Mouse (Mus musculus) forebrain, postnatal 0 days (tissue): ENCODE measurements around the gene Grik3. TPM values are rescaled to one million over a fixed set of nuclear protein-coding genes. Genes with fewer than 3 reads are reported as not detected.

Source experiments
- ATAC-seq: fragments of 200-750 bp; cut with Nextera tagmentation; 2 replicates; pipeline ENCODE4 v1.8.0; 2017; ENCODE audit warnings: mild to moderate bottlenecking, moderate library complexity
- DNase-seq: peaks from one replicate; pipeline ENCODE4 v3.0.0-alpha.2; 2015
- H3K27ac ChIP-seq: fragments of 300-500 bp; sonication (generic); 2 replicates; pipeline ENCODE4 v1.5.1; 2014; ENCODE audit warnings: low read depth, mild to moderate bottlenecking, antibody characterized with exemption, low read length, moderate library complexity, mixed read lengths
- H3K27me3 ChIP-seq: fragments of 300-500 bp; sonication (generic); 2 replicates; pipeline ENCODE4 v1.6.1; 2014; ENCODE audit warnings: mild to moderate bottlenecking, low read length, mixed read lengths; ENCODE audit not compliant: insufficient read depth
- H3K36me3 ChIP-seq: fragments of 300-500 bp; sonication (generic); 2 replicates; pipeline ENCODE4 v1.6.1; 2014; ENCODE audit warnings: mild to moderate bottlenecking, moderate library complexity; ENCODE audit not compliant: insufficient read depth
- H3K4me1 ChIP-seq: fragments of 300-500 bp; sonication (generic); 2 replicates; pipeline ENCODE4 v1.6.1; 2014; ENCODE audit warnings: antibody characterized with exemption; ENCODE audit not compliant: insufficient read depth
- H3K4me2 ChIP-seq: fragments of 300-500 bp; sonication (generic); 2 replicates; pipeline ENCODE4 v1.6.1; 2014; ENCODE audit warnings: low read depth, mild to moderate bottlenecking, moderate library complexity
- H3K4me3 ChIP-seq: fragments of 300-500 bp; sonication (generic); 2 replicates; pipeline ENCODE4 v1.5.1; 2014; ENCODE audit warnings: low read depth, low read length, mixed read lengths
- H3K9ac ChIP-seq: fragments of 300-500 bp; sonication (generic); 2 replicates; pipeline ENCODE4 v1.6.1; 2014; ENCODE audit warnings: mild to moderate bottlenecking
- H3K9me3 ChIP-seq: fragments of 300-500 bp; sonication (generic); 2 replicates; pipeline ENCODE4 v1.6.1; 2016; ENCODE audit warnings: low read length
- CTCF ChIP-seq: sonication (generic); IDR thresholded peaks from 2 replicates; pipeline ENCODE4 v1.5.1; 2016; ENCODE audit warnings: antibody characterized with exemption, control low read depth, low read depth
- WGBS: fragments of 180-500 bp; shearing (Covaris S2); extraction: QIAGEN DNeasy Blood & Tissue Kit; methylation state at CpG from one replicate; pipeline ENCODE4 v1.1.7; 2014; 5-methylcytosine and 5-hydroxymethylcytosine counted together
- polyA plus RNA-seq: library from polyadenylated mRNA; unstranded; fragments of >200 nt; fragmentation: Nextera tagmentation; extraction: Ambion mirVana; gene quantifications from 2 replicates; pipeline ENCODE4 v1.2.1, GENCODE M21; 2015
- total RNA-seq: library from RNA; depleted of rRNA; stranded (reverse); fragments of >200 nt; gene quantifications from 2 replicates; pipeline ENCODE4 v1.2.3, GENCODE M21; 2014

The Grik3 gene
- total and polyA plus RNA-seq, 2 experiments from 2014 or later = 4.3 to 23.1 TPM

GRCm38 (mm10) chr4:125498866-125499265 lies 8.4 kb downstream of the Grik3 start:
- no peak overlapping the region for H3K9ac ChIP-seq
- DNase-seq (no peak), ATAC-seq (no peak)
- H3K27me3 ChIP-seq = peaks cover 5% of the 10 kb centered on the region; the same call in 1 of the 2 replicates
- no peak overlapping the region for H3K27ac ChIP-seq
- H3K4me2 ChIP-seq = peak overlapping the region; percentile 19; the same call in 1 of the 2 replicates
- H3K4me1 ChIP-seq = no peaks in the 10 kb centered on the region; the same call in 1 of the 2 replicates
- H3K9me3 ChIP-seq = no peaks in the 10 kb centered on the region
- H3K4me3 ChIP-seq = no peak overlapping the region
- no peaks in the 10 kb centered on the region for H3K36me3 ChIP-seq
- no peak for TF ChIP-seq CTCF
- WGBS = 12% methylated on average over 6 of the region's 6 CpGs

GRCm38 (mm10) chr4:125502861-125503260 lies 12.4 kb downstream of the Grik3 start:
- Histone ChIP-seq H3K9me3 (no peaks in the 10 kb centered on the region), H3K9ac (no peak overlapping the region), H3K4me2 (no peak overlapping the region), H3K4me1 (no peaks in the 10 kb centered on the region; the same call in 1 of the 2 replicates), H3K27ac (no peak overlapping the region), H3K27me3 (no peaks in the 10 kb centered on the region; the same call in 1 of the 2 replicates), H3K36me3 (no peaks in the 10 kb centered on the region), H3K4me3 (no peak overlapping the region)
- no peak for DNase-seq
- TF ChIP-seq CTCF = no peak
- no peak for ATAC-seq
- WGBS = 60% methylated on average over 8 of the region's 8 CpGs

- ATAC-seq (no peak), DNase-seq (no peak)
- H3K4me1 ChIP-seq = no peaks in the 10 kb centered on the region
- TF ChIP-seq CTCF = no peak
- no peak overlapping the region for H3K27ac ChIP-seq
- H3K9ac ChIP-seq = no peak overlapping the region
- no peak overlapping the region for H3K4me3 ChIP-seq
- 55% methylated on average over 6 of the region's 6 CpGs for WGBS
- H3K9me3 ChIP-seq = no peaks in the 10 kb centered on the region
- H3K36me3 ChIP-seq = no peaks in the 10 kb centered on the region
- H3K27me3 ChIP-seq = no peaks in the 10 kb centered on the region
- no peak overlapping the region for H3K4me2 ChIP-seq
These were observed 21.9 kb downstream of the Grik3 start for GRCm38 (mm10) chr4:125512434-125512833.

GRCm38 (mm10) chr4:125515646-125516045 lies 25.1 kb downstream of the Grik3 start:
- Histone ChIP-seq H3K4me1 (no peaks in the 10 kb centered on the region), H3K27me3 (no peaks in the 10 kb centered on the region), H3K27ac (no peak overlapping the region), H3K36me3 (no peaks in the 10 kb centered on the region), H3K4me2 (no peak overlapping the region), H3K4me3 (no peak overlapping the region), H3K9ac (no peak overlapping the region), H3K9me3 (no peaks in the 10 kb centered on the region)
- 43% methylated on average over 13 of the region's 13 CpGs for WGBS
- ATAC-seq = peak; percentile 66
- TF ChIP-seq CTCF = no peak
- no peak for DNase-seq

GRCm38 (mm10) chr4:125516612-125517011 lies 26.1 kb downstream of the Grik3 start:
- no peak overlapping the region for H3K4me2 ChIP-seq
- H3K4me1 ChIP-seq = no peaks in the 10 kb centered on the region
- no peaks in the 10 kb centered on the region for H3K27me3 ChIP-seq
- H3K27ac ChIP-seq = no peak overlapping the region
- TF ChIP-seq CTCF = no peak
- 35% methylated on average over 6 of the region's 6 CpGs for WGBS
- DNase-seq (no peak), ATAC-seq (no peak)
- no peak overlapping the region for H3K4me3 ChIP-seq
- no peaks in the 10 kb centered on the region for H3K36me3 ChIP-seq
- no peaks in the 10 kb centered on the region for H3K9me3 ChIP-seq
- no peak overlapping the region for H3K9ac ChIP-seq

- Histone ChIP-seq H3K27ac (no peak overlapping the region), H3K36me3 (no peaks in the 10 kb centered on the region), H3K9ac (no peak overlapping the region), H3K9me3 (no peaks in the 10 kb centered on the region), H3K4me1 (no peaks in the 10 kb centered on the region), H3K27me3 (no peaks in the 10 kb centered on the region), H3K4me2 (no peak overlapping the region), H3K4me3 (no peak overlapping the region)
- DNase-seq = no peak
- ATAC-seq = no peak
- TF ChIP-seq CTCF = no peak
- 86% methylated on average over 5 of the region's 5 CpGs for WGBS
These were observed 28.4 kb downstream of the Grik3 start for GRCm38 (mm10) chr4:125518861-125519260.

- no peak for ATAC-seq
- Histone ChIP-seq H3K27me3 (no peaks in the 10 kb centered on the region), H3K27ac (no peak overlapping the region), H3K4me3 (no peak overlapping the region), H3K4me1 (no peaks in the 10 kb centered on the region), H3K36me3 (no peaks in the 10 kb centered on the region), H3K9ac (no peak overlapping the region), H3K4me2 (no peak overlapping the region), H3K9me3 (no peaks in the 10 kb centered on the region)
- no peak for DNase-seq
- no peak for TF ChIP-seq CTCF
- WGBS = 57% methylated on average over 7 of the region's 7 CpGs
These were observed 32.4 kb downstream of the Grik3 start for GRCm38 (mm10) chr4:125522931-125523330.
